Mouse (Mus musculus) CH12.LX (cell line): ENCODE measurements at regions not wholly inside any gene's neighbourhood (a gene's known extent, or its start where the extent isn't known, plus 50 kb on each side); places are given as distances from the start of the nearest gene placed in this dataset.
A peak's percentile ranks its signal among the peaks of the same experiment; 100 is the strongest.

Experiments used
- DNase-seq: peaks from one replicate; pipeline ENCODE4 v3.0.0-alpha.2; 2013; ENCODE audit errors: extremely low read depth
- H3K27ac ChIP-seq: 2 replicates; pipeline ENCODE4 v1.5.1; 2012; ENCODE audit warnings: low read depth, mild to moderate bottlenecking, control low read depth, moderate library complexity; ENCODE audit not compliant: insufficient read depth
- H3K27me3 ChIP-seq: replicated peaks from 2 replicates; pipeline ENCODE3; 2012; ENCODE audit warnings: inconsistent platforms
- H3K36me3 ChIP-seq, 2 experiments: replicated peaks in 1 of 2; 2 replicates each; pipeline versions ENCODE3 to v1.6.1; 2012; ENCODE audit warnings: inconsistent platforms in 1 of 2, low read length in 1 of 2, mild to moderate bottlenecking in 1 of 2, mixed read lengths in 1 of 2, moderate library complexity in 1 of 2; ENCODE audit not compliant: control insufficient read depth in 1 of 2, insufficient read depth in 1 of 2
- H3K4me1 ChIP-seq, 2 experiments: 2 replicates each; pipeline ENCODE4 v1.6.1; 2012; ENCODE audit warnings: inconsistent platforms in 1 of 2, moderate library complexity in 1 of 2; ENCODE audit not compliant: insufficient read depth in 2 of 2, control insufficient read depth in 1 of 2
- H3K4me2 ChIP-seq: 2 replicates; pipeline ENCODE4 v1.6.1; 2012; ENCODE audit warnings: low read depth, mild to moderate bottlenecking, control low read depth; ENCODE audit not compliant: poor library complexity, insufficient read depth, severe bottlenecking
- H3K4me3 ChIP-seq, 3 experiments: fragments of 150-350 bp in 1 of 3; sonication (generic) in 1 of 3; replicated peaks in 1 of 3; 2 replicates each; pipeline versions ENCODE3 to v1.5.1; 2011 to 2012; ENCODE audit warnings: low read depth in 2 of 3, low read length in 2 of 3, mild to moderate bottlenecking in 2 of 3, moderate library complexity in 2 of 3, control low read depth in 1 of 3, improper control_type of control experiment in 1 of 3, inconsistent platforms in 1 of 3, mixed read lengths in 1 of 3; ENCODE audit not compliant: poor library complexity in 1 of 3
- H3K79me2 ChIP-seq: replicated peaks from 2 replicates; pipeline ENCODE4 v1.6.1; 2012; ENCODE audit warnings: mild to moderate bottlenecking, moderate library complexity; ENCODE audit not compliant: control insufficient read depth, poor library complexity, insufficient read depth, severe bottlenecking; ENCODE audit errors: extremely low read depth
- H3K9ac ChIP-seq: 2 replicates; pipeline ENCODE4 v1.6.1; 2012; ENCODE audit warnings: low read depth, mild to moderate bottlenecking, control low read depth, moderate library complexity; ENCODE audit not compliant: insufficient read depth
- H3K9me3 ChIP-seq: replicated peaks from 2 replicates; pipeline ENCODE3; 2012; ENCODE audit warnings: low read length, inconsistent platforms, mixed read lengths
- CHD2 ChIP-seq: IDR thresholded peaks from 2 replicates; pipeline ENCODE4 v1.6.1; 2011; ENCODE audit warnings: low read length, improper control_type of control experiment
- E2F4 ChIP-seq: IDR thresholded peaks from 2 replicates; pipeline ENCODE4 v1.6.1; 2011; ENCODE audit warnings: low read depth, low read length, improper control_type of control experiment; ENCODE audit not compliant: insufficient replicate concordance
- EP300 ChIP-seq: IDR thresholded peaks from 2 replicates; pipeline ENCODE4 v1.6.1; 2011; ENCODE audit warnings: low read length, improper control_type of control experiment
- HCFC1 ChIP-seq: IDR thresholded peaks from 2 replicates; pipeline ENCODE4 v1.6.1; 2012; ENCODE audit warnings: low read depth, mild to moderate bottlenecking, inconsistent platforms, low read length, improper control_type of control experiment
- IRF4 ChIP-seq: IDR thresholded peaks from 2 replicates; pipeline ENCODE4 v1.6.1; 2014; ENCODE audit warnings: low read depth, mild to moderate bottlenecking, inconsistent platforms, low read length, improper control_type of control experiment
- JUND ChIP-seq: conservative IDR thresholded peaks from 2 replicates; pipeline ENCODE4 v1.6.1; 2011; ENCODE audit warnings: low read depth, low read length, improper control_type of control experiment
- MAFK ChIP-seq: IDR thresholded peaks from 2 replicates; pipeline ENCODE4 v1.6.1; 2011; ENCODE audit warnings: low read length, improper control_type of control experiment; ENCODE audit not compliant: insufficient replicate concordance
- MAZ ChIP-seq: IDR thresholded peaks from 2 replicates; pipeline ENCODE4 v1.6.1; 2012; ENCODE audit warnings: low read depth, mild to moderate bottlenecking, inconsistent platforms, low read length, improper control_type of control experiment, moderate library complexity
- MEF2A ChIP-seq: IDR thresholded peaks from 2 replicates; pipeline ENCODE4 v1.6.1; 2014; ENCODE audit warnings: low read depth, mild to moderate bottlenecking, inconsistent platforms, low read length, improper control_type of control experiment, borderline replicate concordance
- PAX5 ChIP-seq: IDR thresholded peaks from 2 replicates; pipeline ENCODE4 v1.6.1; 2012; ENCODE audit warnings: low read length, inconsistent platforms, mixed read lengths
- TBP ChIP-seq: conservative IDR thresholded peaks from 2 replicates; pipeline ENCODE4 v1.6.1; 2011; ENCODE audit warnings: low read depth, low read length, improper control_type of control experiment
- UBTF ChIP-seq: IDR thresholded peaks from 2 replicates; pipeline ENCODE4 v1.6.1; 2012; ENCODE audit warnings: low read depth, mild to moderate bottlenecking, inconsistent platforms, low read length, improper control_type of control experiment, moderate library complexity
- ZC3H11A ChIP-seq: IDR thresholded peaks from 2 replicates; pipeline ENCODE4 v1.6.1; 2012; ENCODE audit warnings: low read depth, mild to moderate bottlenecking, inconsistent platforms, low read length, improper control_type of control experiment
- ZMIZ1 ChIP-seq: IDR thresholded peaks from 2 replicates; pipeline ENCODE4 v1.6.1; 2012; ENCODE audit warnings: low read depth, mild to moderate bottlenecking, inconsistent platforms, low read length, improper control_type of control experiment
- ZNF384 ChIP-seq: IDR thresholded peaks from 2 replicates; pipeline ENCODE4 v1.6.1; 2012; ENCODE audit warnings: low read depth, low read length, improper control_type of control experiment, inconsistent platforms
- dilution Hi-C: fragments of 300-500 bp; cut with MboI; formaldehyde crosslinking; loops from 2 replicates; pipeline ENCODE4 v1.14.3; 2020; ENCODE audit warnings: low sequenced_read_pairs; ENCODE audit not compliant: extremely low pct_unique_long_range_greater_than_20kb, extremely low pct_ligation_motif_present
- in situ Hi-C: fragments of 300-500 bp; cut with MboI; formaldehyde crosslinking; loops from 3 replicates; pipeline ENCODE4 v1.14.3; 2019; ENCODE audit warnings: low sequenced_read_pairs, low pct_ligation_motif_present, low pct_unique_long_range_greater_than_20kb, mixed read lengths

DNA sequence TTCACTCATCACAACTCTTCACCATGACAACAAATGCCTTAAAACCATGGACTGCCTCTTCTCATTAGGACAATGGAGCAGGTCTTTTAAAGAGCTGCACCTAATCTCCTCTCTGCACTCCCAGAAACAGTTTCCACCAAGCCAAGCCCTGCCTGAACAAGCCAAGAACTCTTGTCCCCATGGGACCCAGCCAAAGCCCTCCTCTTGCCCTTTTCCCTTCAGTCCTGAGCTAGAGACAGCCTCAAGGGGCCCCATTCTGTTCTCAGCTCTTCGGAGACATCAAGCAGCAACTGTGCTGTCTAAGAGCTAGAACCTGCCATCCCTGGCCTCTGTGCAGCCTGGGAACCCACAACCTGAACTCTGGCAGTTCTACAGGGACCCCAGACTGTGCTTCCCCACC is 345.0 kb upstream of the Irak1bp1 start:
- no peak overlapping the region for H3K4me3 ChIP-seq
- in situ Hi-C loops (no loop called here), dilution Hi-C loops (no loop called here)
- H3K9ac ChIP-seq: no peak overlapping the region
- H3K4me2 ChIP-seq: no peak overlapping the region
- DNase-seq: no peak
- H3K9me3 ChIP-seq: no peaks in the 10 kb centered on the region
- H3K79me2 ChIP-seq: no peaks in the 10 kb centered on the region
- no peaks in the 10 kb centered on the region for H3K36me3 ChIP-seq
- TF ChIP-seq EP300: no peak
- no peak for TF ChIP-seq ZNF384
- no peak for TF ChIP-seq UBTF
- TF ChIP-seq MAZ: no peak
- H3K4me1 ChIP-seq: no peaks in the 10 kb centered on the region
- H3K27ac ChIP-seq: no peak overlapping the region
- no peaks in the 10 kb centered on the region for H3K27me3 ChIP-seq

- no peak overlapping the region for H3K9ac ChIP-seq
- dilution Hi-C loops: no loop called here
- no peak for TF ChIP-seq ZC3H11A
- TF ChIP-seq MAFK: peak; percentile 60; the same call in 1 of the 2 replicates
These were observed 335.9 kb upstream of the Irak1bp1 start for GRCm38 (mm10) chr9:82493440-82493839.

DNA sequence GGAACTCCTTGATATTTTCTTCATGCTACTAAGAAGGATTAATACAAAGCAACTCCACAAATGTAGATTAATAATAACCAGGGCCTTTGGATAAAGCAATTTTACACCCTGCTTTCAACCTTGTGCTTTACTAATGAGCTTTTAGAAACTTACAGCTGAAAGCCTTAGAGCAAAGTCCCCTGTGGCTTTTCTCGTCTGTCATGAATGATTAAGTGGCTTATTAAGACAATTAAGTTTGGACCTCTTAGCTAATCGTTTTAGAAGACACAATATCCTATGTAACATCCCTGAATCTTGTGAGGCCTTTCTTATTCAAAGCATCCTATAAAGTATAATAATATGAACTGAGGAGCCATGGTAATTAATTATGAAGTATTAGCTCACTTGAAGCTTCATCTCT is 319.3 kb upstream of the Irak1bp1 start:
- no peak overlapping the region for H3K4me3 ChIP-seq
- no peaks in the 10 kb centered on the region for H3K4me1 ChIP-seq
- no peaks in the 10 kb centered on the region for H3K27me3 ChIP-seq
- in situ Hi-C loops: no loop called here
- no peak overlapping the region for H3K9ac ChIP-seq
- H3K36me3 ChIP-seq: no peaks in the 10 kb centered on the region
- TF ChIP-seq UBTF: no peak
- TF ChIP-seq, all 38 proteins: peak for 0
- H3K79me2 ChIP-seq: no peaks in the 10 kb centered on the region
- no peak for DNase-seq
- H3K27ac ChIP-seq: no peak overlapping the region
- dilution Hi-C loops: no loop called here
- H3K9me3 ChIP-seq: no peaks in the 10 kb centered on the region
- no peak overlapping the region for H3K4me2 ChIP-seq

More at GRCm38 (mm10) chr9:82493440-82493839, 335.9 kb upstream of the Irak1bp1 start:
- H3K36me3 ChIP-seq: no peaks in the 10 kb centered on the region
- H3K4me1 ChIP-seq: no peaks in the 10 kb centered on the region
- no peaks in the 10 kb centered on the region for H3K79me2 ChIP-seq
- DNase-seq: no peak
- no peak overlapping the region for H3K4me3 ChIP-seq
- no peak overlapping the region for H3K27ac ChIP-seq
- no peaks in the 10 kb centered on the region for H3K9me3 ChIP-seq
- H3K27me3 ChIP-seq: no peaks in the 10 kb centered on the region
- in situ Hi-C loops: no loop called here
- H3K4me2 ChIP-seq: no peak overlapping the region

- H3K4me2 ChIP-seq: no peak overlapping the region
- H3K4me3 ChIP-seq: no peak overlapping the region
- no peak for DNase-seq
- TF ChIP-seq PAX5: no peak
- no peak for TF ChIP-seq E2F4
- no peak for TF ChIP-seq JUND
- no peak for TF ChIP-seq TBP
- no peak for TF ChIP-seq HCFC1
- TF ChIP-seq ZC3H11A: no peak
- no peak for TF ChIP-seq MEF2A
- no peak for TF ChIP-seq CHD2
- no peak for TF ChIP-seq ZMIZ1
- no peak for TF ChIP-seq IRF4
- TF ChIP-seq, all 38 proteins: peak for 0
- H3K79me2 ChIP-seq: no peaks in the 10 kb centered on the region
- dilution Hi-C loops: no loop called here
- no peak overlapping the region for H3K9ac ChIP-seq
- no peaks in the 10 kb centered on the region for H3K9me3 ChIP-seq
- no peaks in the 10 kb centered on the region for H3K4me1 ChIP-seq
- no peak overlapping the region for H3K27ac ChIP-seq
- H3K36me3 ChIP-seq: no peaks in the 10 kb centered on the region
- in situ Hi-C loops: no loop called here
- H3K27me3 ChIP-seq: no peaks in the 10 kb centered on the region
These were observed 310.3 kb upstream of the Irak1bp1 start for GRCm38 (mm10) chr9:82518993-82519392.
